Mouse (Mus musculus): ENCODE data around the gene Gstt2. TPM values are rescaled to one million over a fixed set of nuclear protein-coding genes. Genes with fewer than 3 reads are reported as not detected.

The Gstt2 gene
- polyA plus RNA-seq, 1 experiment, result 1.4 TPM

DNA sequence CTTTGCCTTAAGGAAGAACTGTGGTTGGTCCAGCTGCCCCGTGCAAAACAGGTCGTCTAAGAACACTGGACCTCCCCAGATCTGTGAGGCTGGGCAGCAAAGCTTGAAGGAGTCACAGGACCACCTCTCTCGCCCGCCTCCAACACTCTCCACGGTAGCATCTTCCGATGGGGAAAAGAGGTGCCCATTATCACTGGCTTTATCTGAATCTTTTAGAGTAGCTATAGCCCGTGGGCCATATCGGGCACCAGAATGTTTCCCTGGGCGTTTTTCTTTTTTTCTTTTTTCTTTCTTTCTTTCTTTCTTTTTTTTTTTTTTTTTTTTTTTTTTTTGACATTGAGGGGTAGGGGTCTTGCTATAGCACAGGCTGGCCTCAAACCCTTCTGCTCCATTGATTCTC lies 2.5 kb downstream of the Gstt2 start:
- H3K4me3 ChIP-seq, result no peak overlapping the region
- H3ac ChIP-seq (ENCODE audit: control insufficient read depth, insufficient read length), result no peak overlapping the region
- no peaks in the 10 kb centered on the region for H3K27me3 ChIP-seq (ENCODE audit: control insufficient read depth, insufficient read depth, insufficient read length)
- no peak overlapping the region for H3K4me2 ChIP-seq (ENCODE audit: low read depth)
- no peaks in the 10 kb centered on the region for H3K79me2 ChIP-seq (ENCODE audit: control insufficient read depth, insufficient read depth)
- H3K36me3 ChIP-seq (ENCODE audit: control insufficient read depth, insufficient read depth), result no peaks in the 10 kb centered on the region
- TF ChIP-seq TCF3 (IDR thresholded peaks at IDR 0.05; ENCODE audit: insufficient read length, low read depth), result no peak
- TF ChIP-seq TCF12 (IDR thresholded peaks at IDR 0.05; ENCODE audit: insufficient read depth, poor library complexity, severe bottlenecking), result no peak
- TF ChIP-seq MYOD1 (IDR thresholded peaks at IDR 0.05; ENCODE audit: control insufficient read depth in 1 of 3, insufficient read length in 2 of 3, low read depth in 2 of 3), result no peak
- TF ChIP-seq POLR2AphosphoS2 (IDR thresholded peaks at IDR 0.05; ENCODE audit: insufficient read length, low read depth), result no peak
- no peak for TF ChIP-seq MAX (IDR thresholded peaks at IDR 0.05; ENCODE audit: low read depth)
- no peak for TF ChIP-seq POLR2A (IDR thresholded peaks at IDR 0.05; ENCODE audit: insufficient read length, low read depth)
- TF ChIP-seq SRF (IDR thresholded peaks at IDR 0.05; ENCODE audit: control insufficient read depth, insufficient read length, low read depth), result no peak
- no peak for TF ChIP-seq USF1 (IDR thresholded peaks at IDR 0.05; ENCODE audit: low read depth)
- TF ChIP-seq E2F4 (IDR thresholded peaks at IDR 0.05; ENCODE audit: insufficient read depth), result no peak

DNA sequence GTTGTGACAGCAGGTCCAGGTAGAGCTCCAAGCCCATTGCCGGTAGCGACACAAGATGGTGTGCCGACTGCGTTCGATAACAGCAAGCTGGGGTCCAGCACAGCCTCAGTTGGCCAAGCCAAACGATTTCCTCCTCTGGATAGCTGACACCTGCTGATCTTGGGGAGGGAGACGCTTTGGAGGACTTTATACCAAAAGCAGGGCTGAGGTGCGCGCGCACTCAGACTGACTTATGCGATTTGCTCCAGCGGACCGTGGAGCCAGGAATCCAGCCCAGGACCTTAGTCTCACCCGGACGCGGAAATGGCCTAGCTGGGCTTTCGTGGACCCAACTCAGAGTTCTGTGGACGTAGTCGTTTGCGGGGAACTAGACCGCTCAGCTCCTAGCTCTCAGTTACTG lies 3.0 kb downstream of the Gstt2 start:
- Histone ChIP-seq H3K36me3 (ENCODE audit: control insufficient read depth, insufficient read depth) (no peaks in the 10 kb centered on the region), H3K4me3 (no peak overlapping the region), H3K79me2 (ENCODE audit: control insufficient read depth, insufficient read depth) (no peaks in the 10 kb centered on the region), H3K27me3 (ENCODE audit: control insufficient read depth, insufficient read depth, insufficient read length) (no peaks in the 10 kb centered on the region), H3K4me2 (ENCODE audit: low read depth) (no peak overlapping the region), H3ac (ENCODE audit: control insufficient read depth, insufficient read length) (no peak overlapping the region)
- TF ChIP-seq TCF3 (IDR thresholded peaks at IDR 0.05; ENCODE audit: insufficient read length, low read depth), result no peak
- no peak for TF ChIP-seq USF1 (IDR thresholded peaks at IDR 0.05; ENCODE audit: low read depth)
- no peak for TF ChIP-seq MAX (IDR thresholded peaks at IDR 0.05; ENCODE audit: low read depth)
- no peak for TF ChIP-seq E2F4 (IDR thresholded peaks at IDR 0.05; ENCODE audit: insufficient read depth)
- no peak for TF ChIP-seq MYOD1 (IDR thresholded peaks at IDR 0.05; ENCODE audit: control insufficient read depth in 1 of 3, insufficient read length in 2 of 3, low read depth in 2 of 3)

DNA sequence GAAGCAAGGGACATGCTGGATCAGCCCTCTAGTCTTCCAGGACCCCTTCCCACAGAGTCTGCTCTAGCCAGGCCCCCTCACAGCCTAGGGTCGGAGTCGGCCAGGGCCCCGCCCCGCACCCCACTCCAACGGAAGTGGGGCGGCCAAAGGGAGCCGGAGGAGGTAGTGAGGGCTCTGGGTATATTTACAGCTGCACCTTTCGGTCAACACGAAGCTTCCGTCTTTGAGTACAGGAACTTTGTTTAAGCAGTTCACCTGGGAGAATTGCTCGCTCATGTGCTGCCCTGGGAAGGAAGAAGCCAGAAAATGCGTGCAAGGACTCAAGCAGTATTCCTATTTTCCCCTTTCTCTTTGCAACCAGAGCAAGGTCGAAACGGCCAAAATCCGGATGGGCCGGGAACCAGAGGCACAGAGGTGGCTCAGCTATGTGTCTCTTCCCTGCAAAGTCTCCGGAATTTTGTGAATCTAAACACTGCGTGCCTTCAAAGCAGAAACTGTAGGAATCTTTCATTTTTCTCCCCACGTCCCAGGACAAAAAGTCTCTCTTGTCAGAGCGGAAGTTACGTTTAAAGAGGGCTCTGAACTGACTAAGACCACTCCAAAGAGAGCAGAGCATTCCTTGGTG lies 3.7 kb downstream of the Gstt2 start:
- H3ac ChIP-seq (ENCODE audit: control insufficient read depth, insufficient read length), result no peak overlapping the region
- no peaks in the 10 kb centered on the region for H3K27me3 ChIP-seq (ENCODE audit: control insufficient read depth, insufficient read depth, insufficient read length)
- TF ChIP-seq REST (IDR thresholded peaks at IDR 0.05; ENCODE audit: insufficient read depth, insufficient read length), result no peak
- TF ChIP-seq POLR2A (IDR thresholded peaks at IDR 0.05; ENCODE audit: insufficient read length, low read depth), result no peak
- TF ChIP-seq USF1 (IDR thresholded peaks at IDR 0.05; ENCODE audit: low read depth), result no peak
- no peak for TF ChIP-seq MYOG (IDR thresholded peaks at IDR 0.05; ENCODE audit: control insufficient read depth in 1 of 3, insufficient read depth in 1 of 3, insufficient read length in 2 of 3, low read depth in 2 of 3)
- TF ChIP-seq CEBPB (IDR thresholded peaks at IDR 0.05; ENCODE audit: insufficient read depth, poor library complexity, severe bottlenecking), result no peak
- TF ChIP-seq SRF (IDR thresholded peaks at IDR 0.05; ENCODE audit: control insufficient read depth, insufficient read length, low read depth), result no peak
- TF ChIP-seq TCF12 (IDR thresholded peaks at IDR 0.05; ENCODE audit: insufficient read depth, poor library complexity, severe bottlenecking), result no peak
- no peak for TF ChIP-seq TCF3 (IDR thresholded peaks at IDR 0.05; ENCODE audit: insufficient read length, low read depth)
- TF ChIP-seq E2F4 (IDR thresholded peaks at IDR 0.05; ENCODE audit: insufficient read depth), result no peak
- no peak for TF ChIP-seq MYOD1 (IDR thresholded peaks at IDR 0.05; ENCODE audit: control insufficient read depth in 1 of 3, insufficient read length in 2 of 3, low read depth in 2 of 3)
- no peak for TF ChIP-seq POLR2AphosphoS2 (IDR thresholded peaks at IDR 0.05; ENCODE audit: insufficient read length, low read depth)
- TF ChIP-seq MAX (IDR thresholded peaks at IDR 0.05; ENCODE audit: low read depth), result no peak
- H3K4me3 ChIP-seq, result no peak overlapping the region
- H3K4me2 ChIP-seq (ENCODE audit: low read depth), result no peak overlapping the region
- no peaks in the 10 kb centered on the region for H3K79me2 ChIP-seq (ENCODE audit: control insufficient read depth, insufficient read depth)
- no peaks in the 10 kb centered on the region for H3K36me3 ChIP-seq (ENCODE audit: control insufficient read depth, insufficient read depth)

- Histone ChIP-seq H3K4me3 (no peak overlapping the region), H3K36me3 (ENCODE audit: control insufficient read depth, insufficient read depth) (no peaks in the 10 kb centered on the region), H3K4me2 (ENCODE audit: low read depth) (no peak overlapping the region), H3K27me3 (ENCODE audit: control insufficient read depth, insufficient read depth, insufficient read length) (no peaks in the 10 kb centered on the region), H3ac (ENCODE audit: control insufficient read depth, insufficient read length) (no peak overlapping the region), H3K79me2 (ENCODE audit: control insufficient read depth, insufficient read depth) (no peaks in the 10 kb centered on the region)
- TF ChIP-seq SRF (IDR thresholded peaks at IDR 0.05; ENCODE audit: control insufficient read depth, insufficient read length, low read depth), result no peak
- no peak for TF ChIP-seq POLR2A (IDR thresholded peaks at IDR 0.05; ENCODE audit: insufficient read length, low read depth)
- no peak for TF ChIP-seq MYOG (IDR thresholded peaks at IDR 0.05; ENCODE audit: control insufficient read depth in 1 of 3, insufficient read depth in 1 of 3, insufficient read length in 2 of 3, low read depth in 2 of 3)
- no peak for TF ChIP-seq CEBPB (IDR thresholded peaks at IDR 0.05; ENCODE audit: insufficient read depth, poor library complexity, severe bottlenecking)
- TF ChIP-seq REST (IDR thresholded peaks at IDR 0.05; ENCODE audit: insufficient read depth, insufficient read length), result no peak
- TF ChIP-seq E2F4 (IDR thresholded peaks at IDR 0.05; ENCODE audit: insufficient read depth), result no peak
- TF ChIP-seq POLR2AphosphoS2 (IDR thresholded peaks at IDR 0.05; ENCODE audit: insufficient read length, low read depth), result no peak
- no peak for TF ChIP-seq MYOD1 (IDR thresholded peaks at IDR 0.05; ENCODE audit: control insufficient read depth in 1 of 3, insufficient read length in 2 of 3, low read depth in 2 of 3)
- TF ChIP-seq TCF3 (IDR thresholded peaks at IDR 0.05; ENCODE audit: insufficient read length, low read depth), result no peak
- no peak for TF ChIP-seq USF1 (IDR thresholded peaks at IDR 0.05; ENCODE audit: low read depth)
- no peak for TF ChIP-seq MAX (IDR thresholded peaks at IDR 0.05; ENCODE audit: low read depth)
- TF ChIP-seq TCF12 (IDR thresholded peaks at IDR 0.05; ENCODE audit: insufficient read depth, poor library complexity, severe bottlenecking), result no peak
Observed at GRCm38 (mm10) chr10:75832272-75832895, 4.8 kb downstream of the Gstt2 start.
